Mouse (Mus musculus) neural tube, embryonic 14.5 days (tissue): ENCODE data around the gene Synrg. TPM values are rescaled to one million over a fixed set of nuclear protein-coding genes. Genes with fewer than 3 reads are reported as not detected.
A peak's percentile ranks its signal among the peaks of the same experiment; 100 is the strongest.

ENCODE experiments used
- ATAC-seq: fragments of 200-750 bp; cut with Nextera tagmentation; 2 replicates; pipeline ENCODE4 v1.8.0; 2017; ENCODE audit warnings: low read depth, mild to moderate bottlenecking, moderate TSS enrichment, moderate library complexity
- H3K27ac ChIP-seq: fragments of 300-500 bp; sonication (generic); 2 replicates; pipeline ENCODE4 v1.5.1; 2014; ENCODE audit warnings: low read depth, mild to moderate bottlenecking, control low read depth, low read length, moderate library complexity, mixed read lengths
- H3K27me3 ChIP-seq: fragments of 300-500 bp; sonication (generic); 2 replicates; pipeline ENCODE4 v1.6.1; 2014; ENCODE audit warnings: low read length; ENCODE audit not compliant: control insufficient read depth, insufficient read depth
- H3K36me3 ChIP-seq: fragments of 300-500 bp; sonication (generic); 2 replicates; pipeline ENCODE4 v1.6.1; 2014; ENCODE audit warnings: low read length, mixed read lengths; ENCODE audit not compliant: control insufficient read depth, insufficient read depth
- H3K4me1 ChIP-seq: fragments of 300-500 bp; sonication (generic); 2 replicates; pipeline ENCODE4 v1.6.1; 2014; ENCODE audit warnings: low read length; ENCODE audit not compliant: control insufficient read depth, insufficient read depth
- H3K4me2 ChIP-seq: fragments of 300-500 bp; sonication (generic); 2 replicates; pipeline ENCODE4 v1.6.1; 2014; ENCODE audit warnings: mild to moderate bottlenecking, low read depth, low read length, control low read depth
- H3K4me3 ChIP-seq: fragments of 300-500 bp; sonication (generic); 2 replicates; pipeline ENCODE4 v1.5.1; 2014; ENCODE audit warnings: low read depth, low read length, control low read depth, mixed read lengths
- H3K9ac ChIP-seq: fragments of 300-500 bp; sonication (generic); replicated peaks from 2 replicates; pipeline ENCODE4 v1.6.1; 2014; ENCODE audit warnings: low read depth, mild to moderate bottlenecking, control low read depth, low read length, mixed read lengths
- H3K9me3 ChIP-seq: fragments of 300-500 bp; sonication (generic); 2 replicates; pipeline ENCODE4 v1.6.1; 2016; ENCODE audit warnings: low read length; ENCODE audit not compliant: control insufficient read depth
- WGBS: fragments of 180-500 bp; shearing (Covaris S2); extraction: QIAGEN DNeasy Blood & Tissue Kit; methylation state at CpG from one replicate; pipeline ENCODE4 v1.1.7; 2014; 5-methylcytosine and 5-hydroxymethylcytosine counted together
- polyA plus RNA-seq: library from polyadenylated mRNA; unstranded; fragments of >200 nt; fragmentation: Nextera tagmentation; extraction: Ambion mirVana; gene quantifications from 2 replicates; pipeline ENCODE4 v1.2.1, GENCODE M21; 2014

Synrg gene
- 24.9 and 27.5 TPM in 2 replicates for polyA plus RNA-seq

DNA sequence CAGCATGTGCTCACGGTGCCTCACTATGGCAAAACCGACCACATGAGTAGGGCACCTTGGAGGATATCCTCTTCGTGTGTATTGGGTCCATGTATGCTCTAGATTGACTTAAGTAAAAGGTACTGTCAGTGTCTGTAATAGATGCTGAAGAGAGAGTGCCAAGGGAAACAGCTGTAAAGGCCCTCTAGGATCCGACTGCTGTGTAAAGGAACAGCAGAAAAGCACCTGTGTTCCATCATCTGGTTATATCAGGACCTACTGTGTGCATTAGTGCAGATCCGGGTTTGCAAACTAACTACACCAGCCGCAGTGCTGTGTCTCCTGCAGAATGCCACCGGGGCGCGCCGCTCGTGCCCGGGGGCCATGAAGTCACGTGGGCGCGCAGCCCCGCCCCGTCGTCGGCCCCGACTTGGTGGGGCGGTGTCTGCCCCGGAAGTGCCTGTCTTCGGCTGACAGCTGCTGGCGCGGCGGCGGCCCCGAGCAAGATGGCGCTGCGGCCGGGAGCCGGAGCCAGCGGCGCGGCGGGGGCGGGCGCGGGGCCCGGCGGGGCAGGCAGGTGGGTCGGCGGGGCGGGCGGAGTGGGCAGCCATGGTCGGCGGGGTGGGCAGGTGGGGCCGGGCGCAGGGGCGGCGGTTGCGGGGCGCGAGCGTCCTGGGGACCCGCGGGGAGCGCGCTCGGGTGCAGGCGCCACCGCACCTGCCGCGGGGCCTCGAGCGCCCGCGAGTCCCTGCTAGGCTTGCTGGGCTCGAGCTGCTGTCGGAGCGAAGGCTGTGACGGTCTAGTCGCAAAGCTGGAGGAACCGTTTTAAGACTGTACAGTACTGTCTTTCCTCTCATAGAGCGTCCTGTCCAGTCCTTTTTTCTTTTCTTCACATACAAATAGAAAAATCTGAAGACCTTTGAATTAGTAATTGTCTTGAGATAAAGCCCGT, at the start of gene Synrg:
Gene Synrg (plus strand): TSS at position 438 of the 931 bp plus-strand sequence.
- peak; percentile 99 for ATAC-seq
- Histone ChIP-seq H3K27ac (peak within 1 kb of the TSS; percentile 93), H3K27me3 (no peaks in the 10 kb centered on the region), H3K9ac (peak within 1 kb of the TSS; percentile 80), H3K36me3 (peaks cover 30% of the 10 kb centered on the region), H3K4me2 (peak within 1 kb of the TSS; percentile 55), H3K9me3 (no peaks in the 10 kb centered on the region), H3K4me1 (peaks cover 22% of the 10 kb centered on the region), H3K4me3 (peak within 1 kb of the TSS; percentile 63)
- WGBS, result 2% methylated on average over 67 of the region's 76 CpGs

DNA sequence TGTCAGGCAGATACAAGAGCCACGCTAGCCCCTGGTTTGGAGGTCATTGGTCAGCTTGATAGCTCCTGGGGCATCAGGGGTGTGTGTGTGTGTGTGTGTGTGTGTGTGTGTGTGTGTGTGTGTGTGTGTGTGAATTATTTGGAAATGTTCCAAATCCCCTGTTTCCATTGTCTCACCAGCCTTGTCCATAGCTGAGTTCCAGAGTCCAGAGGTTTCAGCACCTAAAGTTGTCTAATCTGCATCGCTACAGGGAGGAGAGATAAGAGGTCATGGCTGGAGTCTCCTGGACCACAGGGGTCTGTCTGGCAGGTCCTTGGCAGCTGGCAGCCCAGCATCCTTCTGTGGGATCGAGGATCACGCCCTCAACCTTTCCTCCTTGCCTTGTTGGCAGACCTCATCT, 49.7 kb upstream of the Synrg start:
- Histone ChIP-seq H3K9ac (no peak overlapping the region), H3K27me3 (no peaks in the 10 kb centered on the region), H3K9me3 (no peaks in the 10 kb centered on the region), H3K36me3 (no peaks in the 10 kb centered on the region), H3K4me2 (no peak overlapping the region), H3K4me3 (no peak overlapping the region), H3K4me1 (no peaks in the 10 kb centered on the region), H3K27ac (no peak overlapping the region)
- ATAC-seq, result no peak
- WGBS, result 85% methylated on average over 4 of the region's 4 CpGs

DNA sequence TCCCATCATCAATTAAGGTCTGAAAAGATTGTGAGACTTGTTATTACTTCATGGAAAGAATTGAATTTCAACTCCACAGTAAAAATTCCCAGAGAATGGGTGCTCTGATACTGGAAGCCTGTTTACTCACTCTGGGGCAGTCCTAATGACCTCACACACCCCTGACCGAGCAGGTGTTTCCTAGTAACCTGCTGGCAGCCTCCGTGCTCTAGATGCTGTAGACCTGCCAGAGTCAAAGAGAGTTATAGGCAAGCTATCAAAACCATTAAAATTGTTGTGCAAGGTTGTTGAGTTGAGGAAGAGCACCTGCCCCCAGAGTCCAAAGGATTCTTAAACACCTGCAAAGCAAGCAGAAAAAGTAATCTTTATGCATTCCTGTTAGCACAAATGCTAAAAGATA, 41.6 kb upstream of the Synrg start:
- Histone ChIP-seq H3K9me3 (no peaks in the 10 kb centered on the region), H3K36me3 (no peaks in the 10 kb centered on the region), H3K4me2 (no peak overlapping the region), H3K4me1 (no peaks in the 10 kb centered on the region), H3K9ac (no peak overlapping the region), H3K27ac (no peak overlapping the region), H3K27me3 (no peaks in the 10 kb centered on the region), H3K4me3 (no peak overlapping the region)
- WGBS, result 72% methylated on average over 2 of the region's 2 CpGs
- no peak for ATAC-seq

DNA sequence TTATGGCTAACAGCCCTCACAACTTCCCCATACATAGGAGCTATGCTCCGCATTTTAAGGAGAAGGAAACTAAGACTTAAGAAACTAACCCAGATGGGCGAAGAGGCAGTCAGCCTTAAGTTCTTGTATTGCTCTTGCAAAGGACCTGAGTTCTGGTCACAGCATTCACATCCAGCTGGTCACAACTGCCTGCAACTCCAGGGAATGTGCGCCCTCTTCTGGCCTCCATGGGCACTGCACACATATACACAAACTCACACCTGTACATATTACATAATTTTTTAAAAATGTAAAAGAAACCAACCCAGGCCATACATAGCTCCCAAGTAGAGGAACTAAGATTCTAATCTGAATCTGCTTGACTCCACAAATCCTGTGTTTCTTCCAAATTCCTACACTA, 37.1 kb upstream of the Synrg start:
- ATAC-seq, result no peak
- Histone ChIP-seq H3K4me1 (no peaks in the 10 kb centered on the region), H3K36me3 (no peaks in the 10 kb centered on the region), H3K4me3 (no peak overlapping the region), H3K9me3 (no peaks in the 10 kb centered on the region), H3K9ac (no peak overlapping the region), H3K27me3 (no peaks in the 10 kb centered on the region), H3K4me2 (no peak overlapping the region), H3K27ac (no peak overlapping the region)
- WGBS, result 65% methylated on average over 3 of the region's 3 CpGs

DNA sequence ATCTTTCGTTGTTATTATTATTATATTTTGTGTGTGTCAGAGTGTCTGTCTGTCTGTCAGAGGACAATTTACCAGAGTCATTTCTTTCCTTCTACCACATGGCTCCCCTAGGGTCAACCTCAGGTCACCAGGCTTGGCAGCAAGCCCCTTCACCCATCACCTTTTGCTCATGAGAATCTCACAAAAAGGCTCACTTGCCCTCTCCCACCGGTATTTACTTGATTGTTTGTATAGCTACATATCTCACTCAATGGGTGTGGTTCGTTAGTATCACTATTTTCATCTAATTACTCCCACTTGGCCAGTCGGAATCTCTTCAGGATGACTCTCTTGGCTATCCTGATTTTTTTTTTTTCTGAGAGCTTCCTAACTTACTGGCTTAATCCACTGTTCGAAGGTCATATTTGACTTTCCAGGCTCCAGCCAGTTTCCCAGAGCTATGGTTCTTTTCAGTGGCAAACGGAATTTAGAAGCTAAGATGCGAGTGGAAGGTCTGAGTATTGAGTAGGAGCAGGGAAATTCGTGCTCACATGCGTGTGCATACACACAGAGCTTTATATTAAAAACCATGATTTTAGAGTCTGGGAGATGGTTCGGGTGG, 31.6 kb upstream of the Synrg start:
- Histone ChIP-seq H3K4me2 (no peak overlapping the region), H3K27me3 (no peaks in the 10 kb centered on the region), H3K4me3 (no peak overlapping the region), H3K36me3 (no peaks in the 10 kb centered on the region), H3K27ac (no peak overlapping the region), H3K9me3 (no peaks in the 10 kb centered on the region), H3K9ac (no peak overlapping the region), H3K4me1 (no peaks in the 10 kb centered on the region)
- WGBS, result 87% methylated on average over 10 of the region's 10 CpGs
- ATAC-seq, result no peak

DNA sequence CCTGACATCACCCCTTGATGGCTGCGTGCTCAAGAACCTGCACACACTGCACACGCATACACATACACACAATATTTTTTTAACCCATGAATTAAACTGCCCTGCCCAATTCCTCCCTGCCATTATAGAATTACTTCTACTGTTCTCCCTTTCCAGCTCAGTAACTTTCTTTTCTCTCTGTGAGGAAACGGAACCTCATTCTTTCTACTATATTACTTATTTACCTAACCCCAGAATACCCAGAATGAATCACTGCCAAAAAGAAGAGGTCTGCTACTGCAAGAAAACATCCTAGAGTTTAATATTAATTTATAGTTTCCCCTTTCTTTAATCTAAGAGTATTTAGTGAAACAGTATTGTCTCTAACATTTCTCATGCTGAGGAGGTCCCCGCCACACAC, 30.9 kb upstream of the Synrg start:
- no peak overlapping the region for H3K4me2 ChIP-seq
- no peak overlapping the region for H3K4me3 ChIP-seq
- H3K9me3 ChIP-seq, result no peaks in the 10 kb centered on the region
- ATAC-seq, result no peak
- no peaks in the 10 kb centered on the region for H3K4me1 ChIP-seq
- no peak overlapping the region for H3K9ac ChIP-seq
- no peaks in the 10 kb centered on the region for H3K36me3 ChIP-seq
- 94% methylated on average over 4 of the region's 4 CpGs for WGBS
- no peaks in the 10 kb centered on the region for H3K27me3 ChIP-seq
- H3K27ac ChIP-seq, result no peak overlapping the region

DNA sequence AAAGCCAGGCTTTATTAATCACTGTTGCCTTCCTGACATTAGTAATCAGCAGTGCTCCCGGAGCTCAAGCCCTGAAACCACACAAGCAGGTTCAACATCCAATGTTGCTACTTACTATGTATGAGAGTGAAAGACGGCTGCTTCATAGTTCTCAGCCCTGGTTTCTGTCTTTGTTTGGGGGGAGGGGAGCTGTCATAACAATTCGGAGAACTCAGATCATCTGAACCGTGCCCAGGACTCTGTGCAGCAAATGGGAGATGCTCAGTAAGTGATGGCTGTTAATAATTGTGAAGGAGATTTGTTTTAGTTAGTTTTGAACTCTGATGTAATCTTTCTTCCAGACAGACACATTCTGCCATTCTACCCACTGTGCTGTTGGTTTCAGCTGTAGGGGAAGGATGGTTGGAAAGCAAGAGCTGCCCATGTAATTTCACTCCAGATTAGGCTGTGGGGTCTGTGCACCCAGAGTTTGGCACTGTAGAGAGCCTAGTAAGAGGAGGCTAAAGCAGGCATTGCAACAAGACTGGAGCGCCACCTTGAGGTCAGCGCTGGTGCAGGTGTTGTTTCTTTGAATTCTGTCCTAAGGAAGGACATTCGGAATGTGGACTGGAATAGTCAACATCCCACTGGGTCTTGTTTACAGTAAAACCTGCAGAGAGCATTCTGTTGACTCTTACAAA, 28.1 kb upstream of the Synrg start:
- ATAC-seq, result no peak
- H3K27me3 ChIP-seq, result no peaks in the 10 kb centered on the region

DNA sequence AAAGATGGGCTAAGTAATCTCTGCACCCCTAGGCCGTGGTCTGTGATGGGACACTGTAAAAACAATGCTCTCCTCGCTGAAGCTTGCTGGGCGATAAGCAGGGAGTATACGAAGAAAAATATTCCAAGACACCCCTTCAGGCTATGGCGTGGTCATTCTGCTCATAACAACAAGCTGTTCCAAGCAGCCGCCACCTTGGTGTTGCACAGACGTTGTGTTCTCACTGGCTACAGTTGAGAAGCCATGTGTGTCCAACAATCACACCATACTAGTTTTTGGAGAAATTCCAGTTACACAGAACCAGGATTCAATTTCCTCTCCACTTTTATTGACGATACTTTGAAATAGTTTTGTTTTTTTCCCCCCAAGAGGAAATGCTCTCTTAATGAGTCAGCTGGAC, 25.7 kb upstream of the Synrg start:
- no peaks in the 10 kb centered on the region for H3K27me3 ChIP-seq
- peaks cover 1% of the 10 kb centered on the region; the same call in 1 of the 2 replicates for H3K36me3 ChIP-seq
- 88% methylated on average over 8 of the region's 8 CpGs for WGBS
- peaks cover 7% of the 10 kb centered on the region for H3K4me1 ChIP-seq
- H3K9me3 ChIP-seq, result no peaks in the 10 kb centered on the region
- no peak overlapping the region for H3K4me2 ChIP-seq
- H3K27ac ChIP-seq, result no peak overlapping the region
- ATAC-seq, result no peak
- H3K9ac ChIP-seq, result no peak overlapping the region
- H3K4me3 ChIP-seq, result no peak overlapping the region

More for the DNA sequence above, 28.1 kb upstream of the Synrg start:
- Histone ChIP-seq H3K36me3 (no peaks in the 10 kb centered on the region), H3K4me3 (no peak overlapping the region), H3K4me2 (no peak overlapping the region), H3K4me1 (no peaks in the 10 kb centered on the region), H3K9ac (no peak overlapping the region), H3K27ac (no peak overlapping the region), H3K9me3 (no peaks in the 10 kb centered on the region)
- WGBS, result 31% methylated on average over 7 of the region's 7 CpGs
